Mouse (Mus musculus): Measurements from ENCODE around the gene Rpl27. TPM values are rescaled to one million over a fixed set of nuclear protein-coding genes. Genes with fewer than 3 reads are reported as not detected.
"Not testable (repeated sequence)": the region's sequence is repeated elsewhere in the genome, so short reads cannot be mapped to it uniquely, and the experiment has no call there.

The Rpl27 gene
- polyA plus RNA-seq, 1 experiment from 2014 or later, result 550 TPM

DNA sequence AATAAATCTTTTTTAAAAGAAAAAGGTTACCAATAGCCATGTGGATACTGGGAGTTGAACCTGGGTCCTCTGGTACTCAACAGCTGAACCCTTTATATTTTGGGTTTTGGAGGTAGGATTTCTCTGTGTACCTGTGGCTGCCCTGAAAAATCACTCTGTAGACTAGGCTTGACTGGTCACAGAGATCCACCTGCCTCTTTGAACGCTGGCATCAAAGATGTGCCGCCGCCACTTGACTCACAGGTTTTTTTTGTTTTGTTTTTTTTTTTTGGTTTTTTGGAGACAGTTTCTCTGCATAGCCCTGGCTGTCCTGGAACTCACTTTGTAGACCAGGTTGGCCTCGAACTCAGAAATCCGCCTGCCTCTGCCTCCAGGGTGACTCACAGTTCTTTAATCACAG, 5.7 kb downstream of the Rpl27 start:
- peak; percentile 56 for DNase-seq (ENCODE audit: low spot score)

DNA sequence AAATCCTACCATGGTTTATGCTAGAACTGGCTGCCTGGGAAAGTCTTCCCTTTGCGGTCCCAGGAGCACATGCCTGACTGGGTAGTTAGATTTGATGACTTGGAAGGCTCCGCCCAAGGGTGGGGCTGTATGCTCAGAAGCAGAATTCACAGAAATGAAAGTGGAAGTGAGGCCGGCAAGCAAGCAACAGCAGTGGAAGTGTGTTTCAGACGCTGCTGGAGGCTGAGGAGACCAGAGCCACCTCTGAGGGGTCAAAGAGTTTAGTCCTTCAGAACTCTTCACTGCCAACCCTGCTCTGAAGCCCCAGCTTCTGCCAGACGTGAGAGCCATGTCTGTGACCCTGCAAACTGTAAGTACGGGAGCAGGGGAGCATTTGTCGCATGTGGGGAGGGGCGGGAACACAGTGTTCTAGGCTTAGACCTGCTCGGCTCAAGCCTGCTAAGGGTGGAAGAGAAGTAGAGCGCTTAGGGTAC, 6.2 kb downstream of the Rpl27 start, which contains the start of gene Ifi35:
Ifi35 (plus strand) TSS at position 134 of the 473 bp plus-strand sequence.
- peak; percentile 75 for DNase-seq (ENCODE audit: low spot score)

DNA sequence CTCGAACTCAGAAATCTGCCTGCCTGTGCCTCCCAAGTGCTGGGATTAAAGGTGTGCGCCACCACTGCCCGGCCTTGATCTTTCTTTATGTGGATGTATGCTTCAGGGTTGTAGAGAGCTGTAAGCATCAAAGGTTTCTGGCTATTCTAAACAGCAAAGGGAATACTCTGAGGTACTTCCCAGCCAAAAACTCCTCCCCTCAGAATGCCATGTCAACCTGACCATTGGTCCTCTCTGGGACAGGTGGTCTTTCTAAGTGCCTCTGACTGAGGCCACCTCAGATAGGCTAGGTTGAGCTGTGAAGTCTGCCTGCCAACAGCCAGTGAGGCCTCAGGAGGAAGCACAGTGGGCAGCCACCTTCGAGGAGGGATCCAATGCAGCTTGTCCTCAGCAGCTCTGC, 6.8 kb downstream of the Rpl27 start:
- DNase-seq (ENCODE audit: low spot score), result no peak

DNA sequence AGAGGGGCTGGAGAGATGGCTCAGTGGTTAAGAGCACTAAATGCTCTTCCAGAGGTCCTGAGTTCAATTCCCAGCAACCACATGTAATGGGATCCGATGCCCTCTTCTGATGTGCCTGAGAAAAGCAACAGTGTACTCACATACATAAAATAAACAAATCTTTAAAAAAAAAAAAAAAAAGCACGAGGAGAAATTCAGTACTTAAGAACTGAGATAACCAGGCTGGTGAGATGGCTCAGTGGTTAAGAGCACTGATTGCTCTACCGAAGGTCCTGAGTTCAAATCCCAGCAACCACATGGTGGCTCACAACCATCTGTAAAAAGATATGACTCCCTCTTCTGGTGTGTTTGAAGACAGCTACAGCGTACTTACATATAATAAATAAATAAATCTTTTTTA, 7.5 kb downstream of the Rpl27 start:
- DNase-seq (ENCODE audit: low spot score), result not testable (repeated sequence)

DNA sequence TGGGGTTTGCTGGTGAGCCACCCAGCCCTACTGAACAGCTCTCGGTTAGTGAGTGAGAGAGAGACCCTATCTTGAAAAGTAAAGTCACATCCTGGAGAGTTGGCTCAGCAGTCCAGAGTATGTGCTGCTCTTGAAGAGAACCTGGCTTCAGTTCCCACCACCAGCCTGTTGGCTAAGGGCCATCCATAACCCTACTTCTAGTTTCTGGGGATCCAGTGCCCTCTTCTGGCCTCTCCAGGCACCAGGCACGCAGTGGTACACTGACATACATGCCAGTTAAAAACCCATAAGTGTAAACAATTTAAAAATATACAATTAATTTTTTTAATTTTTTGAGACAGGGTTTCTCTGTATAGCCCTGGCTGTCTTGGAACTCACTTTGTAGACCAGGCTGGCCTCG, 8.3 kb downstream of the Rpl27 start:
- peak; percentile 29 for DNase-seq (ENCODE audit: low spot score)

DNA sequence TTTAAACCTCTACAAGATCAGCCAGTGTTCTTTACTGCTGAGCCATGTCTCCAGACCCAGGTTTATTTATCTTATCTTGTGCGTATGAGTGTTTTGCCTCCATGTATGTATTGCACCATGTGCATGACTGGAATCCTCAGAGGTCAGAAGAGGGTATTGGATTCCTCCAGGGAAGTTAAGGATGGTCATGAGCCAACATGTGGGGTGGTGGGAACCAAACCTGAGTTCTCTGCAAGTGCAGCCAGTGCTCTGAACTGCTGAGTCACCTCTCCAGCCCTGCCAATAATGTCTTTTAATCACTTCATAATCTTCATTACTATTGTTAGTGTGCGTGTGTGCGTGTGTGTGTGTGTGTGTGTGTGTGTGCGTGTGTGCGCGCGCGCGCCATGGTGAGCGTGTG, 9.4 kb downstream of the Rpl27 start:
- DNase-seq (ENCODE audit: low spot score), result no peak

DNA sequence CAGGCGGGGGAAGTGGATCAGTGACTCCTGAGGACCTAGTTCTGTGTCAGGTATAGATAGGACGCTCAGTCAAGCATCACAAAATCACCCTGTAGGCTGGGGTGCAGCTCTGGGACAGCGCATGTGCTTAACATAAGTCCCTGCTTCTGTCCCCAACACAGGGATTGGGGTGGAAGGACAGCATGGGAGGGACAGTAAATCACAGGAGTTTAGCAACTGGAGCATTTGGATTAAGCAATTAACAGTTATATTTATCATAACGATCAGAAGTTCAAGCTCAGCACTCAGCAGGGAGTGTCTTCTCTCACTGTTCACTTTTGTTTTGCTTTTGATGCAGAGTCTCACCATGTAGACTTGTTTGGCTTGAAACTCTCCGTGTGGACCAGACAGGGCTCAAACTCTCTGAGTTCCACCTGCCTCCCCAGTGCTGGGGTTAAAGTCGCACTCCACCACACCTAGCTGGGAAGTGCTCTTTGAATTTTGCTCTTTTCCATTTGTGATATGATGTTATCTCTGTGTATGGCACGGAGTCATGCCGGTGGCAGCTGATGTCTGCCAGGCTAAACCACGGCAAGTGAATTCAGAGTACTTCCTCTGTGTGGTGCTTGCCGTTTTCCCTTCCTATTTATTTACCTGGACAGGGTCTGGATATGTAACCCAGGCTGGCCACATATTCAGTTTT, 10.1 kb downstream of the Rpl27 start:
- no peak for DNase-seq (ENCODE audit: low spot score)

- no peak for DNase-seq (ENCODE audit: low spot score)
Measured at GRCm38 (mm10) chr11:101454702-101455101, 12.6 kb downstream of the Rpl27 start.

DNA sequence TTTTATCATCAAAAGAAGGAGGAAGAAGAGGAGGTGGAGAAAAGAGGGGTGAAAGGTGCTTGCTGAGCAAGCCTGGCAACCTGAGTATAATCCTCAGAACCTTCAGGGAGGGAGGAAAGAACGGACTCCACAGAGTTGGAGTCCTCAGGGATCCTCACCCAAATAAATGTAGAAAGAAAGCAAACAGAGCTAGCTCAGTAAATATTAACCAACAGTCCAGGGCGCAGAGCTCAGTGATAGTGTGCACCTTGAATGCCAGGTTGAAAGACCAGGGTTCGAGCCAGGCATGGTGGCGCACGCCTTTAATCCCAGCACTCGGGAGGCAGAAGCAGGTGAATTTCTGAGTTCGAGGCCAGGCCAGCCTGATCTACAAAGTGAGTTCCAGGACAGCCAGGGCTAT, 13.5 kb downstream of the Rpl27 start:
- DNase-seq (ENCODE audit: low spot score), result no peak

- no peak for DNase-seq (ENCODE audit: low spot score)
Measured at GRCm38 (mm10) chr11:101457631-101458030, 15.5 kb downstream of the Rpl27 start.

DNA sequence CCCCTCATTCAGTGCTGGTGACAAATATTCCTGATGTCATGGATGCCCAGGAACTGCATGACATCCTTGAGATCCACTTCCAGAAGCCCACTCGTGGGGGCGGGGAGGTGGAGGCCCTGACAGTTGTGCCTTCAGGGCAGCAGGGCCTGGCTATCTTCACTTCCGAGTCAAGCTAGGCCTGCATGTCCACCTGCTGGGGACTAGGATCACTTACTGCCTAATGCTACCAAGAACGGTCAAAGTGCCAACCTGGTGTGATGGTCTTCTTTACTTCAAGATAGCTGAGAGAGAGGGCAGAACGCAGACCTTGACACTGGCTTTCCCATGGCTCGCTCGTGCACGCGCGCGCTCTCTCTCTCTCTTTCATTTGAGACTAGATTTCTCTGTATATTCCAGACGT, 16.1 kb downstream of the Rpl27 start:
- DNase-seq (ENCODE audit: low spot score), result no peak

GRCm38 (mm10) chr11:101459716-101460115, 17.6 kb downstream of the Rpl27 start:
- no peak for DNase-seq (ENCODE audit: low spot score)

DNA sequence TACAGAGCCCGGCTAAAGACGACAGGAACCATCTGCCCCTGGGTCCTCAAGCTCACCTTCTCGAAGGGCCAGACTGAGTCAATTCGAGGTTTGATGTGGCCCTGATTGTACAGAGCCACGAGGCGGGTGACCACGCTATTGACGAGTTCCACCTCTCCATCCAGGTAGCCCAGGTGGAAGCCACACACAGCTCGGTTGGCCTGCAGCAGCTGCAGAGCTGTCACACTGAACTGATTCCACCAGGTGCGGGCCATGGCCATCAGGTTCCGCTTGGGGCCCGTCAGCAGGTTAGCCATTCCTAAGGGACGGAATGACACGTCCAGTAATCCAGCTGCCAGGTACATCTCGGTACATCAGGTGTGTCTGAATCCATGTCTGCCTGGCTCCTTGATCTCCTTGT, 18.2 kb downstream of the Rpl27 start:
- no peak for DNase-seq (ENCODE audit: low spot score)

DNA sequence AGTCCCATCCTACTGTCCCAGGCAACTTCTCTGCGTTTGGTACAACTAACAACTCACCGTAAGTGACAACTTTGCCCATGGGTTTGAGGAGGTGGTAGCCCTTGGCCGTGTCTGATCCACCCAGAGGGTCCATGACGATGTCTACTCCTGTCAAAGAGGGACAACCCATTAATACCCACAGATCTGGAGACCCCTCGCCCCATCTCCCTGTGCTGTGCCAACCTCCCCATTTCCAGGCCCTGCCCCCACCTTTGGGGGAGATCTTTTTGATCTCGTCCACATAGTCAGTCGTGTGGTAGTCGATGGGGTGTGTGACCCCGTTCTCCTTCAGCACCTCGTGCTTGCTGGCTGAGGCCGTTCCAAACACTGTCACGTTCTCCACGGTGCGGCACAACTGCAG, 20.0 kb downstream of the Rpl27 start:
- DNase-seq (ENCODE audit: low spot score), result no peak

GRCm38 (mm10) chr11:101462583-101463440, 20.7 kb downstream of the Rpl27 start:
- no peak for DNase-seq (ENCODE audit: low spot score)

DNA sequence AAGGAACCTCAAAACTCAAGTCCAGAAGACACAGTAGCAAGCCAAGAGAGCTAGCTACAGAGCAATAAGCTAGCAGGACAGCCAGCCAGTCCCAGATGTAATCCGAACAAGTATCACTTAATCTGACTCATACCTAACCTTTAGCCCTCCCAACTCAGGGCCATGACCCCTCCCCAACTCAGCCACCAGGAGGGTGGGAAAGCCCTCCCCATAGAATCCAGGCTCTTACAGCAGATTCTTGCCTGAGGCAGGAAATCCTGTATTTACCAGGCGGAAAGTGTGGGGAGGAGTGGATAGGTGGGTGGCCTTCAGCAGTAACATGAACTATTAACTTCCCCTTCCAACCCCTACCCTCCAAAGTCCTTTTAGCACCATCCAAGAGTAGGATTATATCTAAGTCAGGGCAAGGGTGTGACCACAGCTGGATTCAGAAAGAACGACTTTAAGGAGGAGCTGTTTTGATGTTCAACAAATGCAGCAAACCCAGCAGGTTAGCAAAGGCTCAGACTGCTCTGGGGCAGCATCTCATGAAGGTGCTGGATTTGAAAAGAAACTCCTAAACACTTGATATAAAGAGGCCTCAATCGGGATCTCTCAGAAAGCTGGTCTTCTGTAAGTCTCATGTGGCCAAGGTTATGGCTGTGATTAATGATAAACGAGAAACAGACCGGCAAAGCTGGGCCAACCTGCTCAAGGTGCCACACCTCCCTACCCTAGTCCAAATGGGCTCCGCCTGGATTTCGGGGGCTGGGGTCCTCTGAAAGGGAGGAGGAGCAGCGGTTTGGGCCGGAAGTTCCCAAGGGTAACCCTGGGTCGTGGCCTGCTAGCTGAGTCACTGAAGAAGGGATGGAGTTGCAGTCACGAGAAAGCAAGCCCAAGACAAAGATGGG, 22.4 kb downstream of the Rpl27 start, which contains the start of gene Rnd2:
Rnd2 (plus strand) TSS at position 789 of the 890 bp plus-strand sequence.
- DNase-seq (ENCODE audit: low spot score), result peak; percentile 38

- peak; percentile 59 for DNase-seq (ENCODE audit: low spot score)
Measured at GRCm38 (mm10) chr11:101465101-101465868, 23.2 kb downstream of the Rpl27 start.

DNA sequence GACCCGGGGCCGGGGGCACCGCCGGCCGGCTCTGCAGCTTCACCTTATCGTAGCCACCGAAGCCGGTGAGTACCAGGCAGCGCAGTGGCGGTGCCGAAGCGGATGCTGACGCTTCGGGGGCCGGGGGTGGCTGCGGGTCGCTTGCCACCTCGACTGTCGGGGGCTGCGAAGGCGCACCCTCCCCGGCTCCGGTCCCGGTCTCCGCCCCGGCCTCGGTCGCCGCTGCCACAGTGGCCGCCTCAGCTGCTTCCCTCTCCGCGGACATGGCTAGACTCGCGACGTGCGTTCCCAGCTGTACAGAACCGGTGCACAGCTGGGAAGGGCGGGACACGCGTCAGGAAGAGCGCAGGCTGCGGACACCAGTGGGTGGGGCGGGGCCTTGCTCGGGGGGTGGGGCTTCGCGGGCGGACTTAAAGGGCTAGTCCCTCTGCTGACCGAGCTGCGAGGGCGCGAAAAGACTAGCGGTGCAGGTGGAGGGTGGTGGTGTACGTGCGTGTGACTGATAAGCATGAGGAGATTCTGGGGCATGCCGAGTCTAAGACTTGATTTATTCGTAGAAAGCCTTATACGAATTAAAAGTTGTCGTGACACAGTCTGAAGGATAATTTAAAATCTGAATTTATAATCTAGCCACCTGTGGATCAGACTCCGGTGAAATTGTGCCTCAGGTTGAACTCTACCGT, 23.9 kb downstream of the Rpl27 start, which contains the start of gene Vat1:
Vat1 (minus strand) TSS at position 362 of the 683 bp plus-strand sequence.
- DNase-seq (ENCODE audit: low spot score), result peak; percentile 69

DNA sequence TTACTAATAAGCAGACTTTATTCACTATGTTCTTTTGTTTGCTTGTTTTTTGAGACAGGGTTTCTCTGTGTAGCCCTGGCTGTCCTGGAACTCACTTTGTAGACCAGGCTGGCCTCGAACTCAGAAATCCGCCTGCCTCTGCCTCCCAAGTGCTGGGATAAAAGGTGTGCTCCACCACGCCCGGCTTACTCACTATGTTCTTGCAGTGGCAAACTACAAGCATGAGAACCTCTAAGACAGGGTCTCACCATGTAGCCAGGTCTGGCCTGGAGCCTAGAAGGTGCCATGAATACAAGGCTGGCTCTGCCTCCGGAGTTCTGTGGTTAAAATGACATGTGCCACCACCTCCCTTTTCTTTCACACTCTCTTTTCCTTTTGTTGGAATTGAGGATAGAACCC, 24.5 kb downstream of the Rpl27 start:
- DNase-seq (ENCODE audit: low spot score), result not testable (repeated sequence)

All from thymus, postnatal 0 days (tissue).